Mouse (Mus musculus) ovary, postnatal 10 days (tissue): ENCODE measurements around the gene Cfap299.
"Not testable (repeated sequence)": the region's sequence is repeated elsewhere in the genome, so short reads cannot be mapped to it uniquely, and the experiment has no call there.

Experiments
- DNase-seq: peaks from one replicate; pipeline ENCODE4 v3.0.0; 2022; ENCODE audit warnings: low spot score

Gene Cfap299

GRCm38 (mm10) chr5:98523783-98524182 lies 194.7 kb downstream of the Cfap299 start:
- DNase-seq = no peak

- DNase-seq = no peak
Measured at GRCm38 (mm10) chr5:98541333-98541732, 212.2 kb downstream of the Cfap299 start.

GRCm38 (mm10) chr5:98550285-98550684 lies 221.2 kb downstream of the Cfap299 start:
- DNase-seq = no peak

GRCm38 (mm10) chr5:98550873-98551272 lies 221.8 kb downstream of the Cfap299 start:
- no peak for DNase-seq

- no peak for DNase-seq
Measured at GRCm38 (mm10) chr5:98552395-98552794, 223.3 kb downstream of the Cfap299 start, which contains the start of gene Gm11111. Gm11111 (plus strand) TSS chr5:98552695.

- DNase-seq = no peak
Measured at GRCm38 (mm10) chr5:98552811-98553601, 223.9 kb downstream of the Cfap299 start.

- no peak for DNase-seq
Measured at GRCm38 (mm10) chr5:98561301-98561700, 232.2 kb downstream of the Cfap299 start.

- DNase-seq = no peak
Measured at GRCm38 (mm10) chr5:98562806-98563205, 233.7 kb downstream of the Cfap299 start.

- no peak for DNase-seq
Measured at GRCm38 (mm10) chr5:98563801-98564200, 234.7 kb downstream of the Cfap299 start.

GRCm38 (mm10) chr5:98566461-98567193 lies 237.5 kb downstream of the Cfap299 start:
- no peak for DNase-seq

GRCm38 (mm10) chr5:98568481-98568880 lies 239.4 kb downstream of the Cfap299 start:
- DNase-seq = no peak

- DNase-seq = no peak
Measured at GRCm38 (mm10) chr5:98569029-98569513, 240.0 kb downstream of the Cfap299 start.

- no peak for DNase-seq
Measured at GRCm38 (mm10) chr5:98572392-98572791, 243.3 kb downstream of the Cfap299 start.

- DNase-seq = no peak
Measured at GRCm38 (mm10) chr5:98574711-98575470, 245.8 kb downstream of the Cfap299 start.

- no peak for DNase-seq
Measured at GRCm38 (mm10) chr5:98575471-98575834, 246.3 kb downstream of the Cfap299 start.

GRCm38 (mm10) chr5:98576538-98576937 lies 247.4 kb downstream of the Cfap299 start:
- not testable (repeated sequence) for DNase-seq

GRCm38 (mm10) chr5:98578398-98578797 lies 249.3 kb downstream of the Cfap299 start:
- no peak for DNase-seq

GRCm38 (mm10) chr5:98580811-98581210 lies 251.7 kb downstream of the Cfap299 start:
- no peak for DNase-seq

- DNase-seq = no peak
Measured at GRCm38 (mm10) chr5:98582051-98582450, 252.9 kb downstream of the Cfap299 start.

GRCm38 (mm10) chr5:98585915-98586314 lies 256.8 kb downstream of the Cfap299 start:
- DNase-seq = no peak

GRCm38 (mm10) chr5:98613511-98613910 lies 284.4 kb downstream of the Cfap299 start:
- DNase-seq = no peak

- no peak for DNase-seq
Measured at GRCm38 (mm10) chr5:98616902-98617301, 287.8 kb downstream of the Cfap299 start.
